Mouse (Mus musculus) gastrocnemius, postnatal 10 days (tissue): ENCODE measurements around the gene Atp11a. TPM values are rescaled to one million over a fixed set of nuclear protein-coding genes. Genes with fewer than 3 reads are reported as not detected.

Experiments used
- DNase-seq: peaks from one replicate; pipeline ENCODE4 v3.0.0; 2021; ENCODE audit warnings: mixed read lengths
- total RNA-seq, 2 experiments: library from RNA; stranded (reverse); gene quantifications; 2 replicates each; pipeline ENCODE4 v1.2.3; 2021

Atp11a gene
- total RNA-seq, 2 experiments from 2014 or later, result 22.9 to 28.4 TPM

DNA sequence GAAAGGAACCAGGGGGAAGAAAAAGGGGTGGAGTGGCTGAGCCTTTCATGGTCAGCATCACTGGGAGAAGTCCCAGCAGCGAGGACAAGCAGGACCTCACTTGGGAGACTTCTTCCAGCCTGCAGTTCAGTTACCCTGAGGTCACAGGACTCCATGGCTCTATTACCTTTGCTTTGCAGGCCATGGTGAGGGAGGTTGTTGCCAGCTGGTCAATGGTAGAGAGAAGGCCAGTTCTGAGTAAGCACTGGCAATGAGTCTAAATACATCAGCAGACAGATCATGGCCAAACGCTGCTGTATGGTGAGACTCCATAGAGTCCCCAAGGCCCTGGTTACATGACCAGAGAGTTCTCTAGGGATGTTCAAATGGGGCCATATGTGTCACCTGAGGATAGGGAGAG is 15.5 kb downstream of the Atp11a start:
- DNase-seq, result no peak

DNA sequence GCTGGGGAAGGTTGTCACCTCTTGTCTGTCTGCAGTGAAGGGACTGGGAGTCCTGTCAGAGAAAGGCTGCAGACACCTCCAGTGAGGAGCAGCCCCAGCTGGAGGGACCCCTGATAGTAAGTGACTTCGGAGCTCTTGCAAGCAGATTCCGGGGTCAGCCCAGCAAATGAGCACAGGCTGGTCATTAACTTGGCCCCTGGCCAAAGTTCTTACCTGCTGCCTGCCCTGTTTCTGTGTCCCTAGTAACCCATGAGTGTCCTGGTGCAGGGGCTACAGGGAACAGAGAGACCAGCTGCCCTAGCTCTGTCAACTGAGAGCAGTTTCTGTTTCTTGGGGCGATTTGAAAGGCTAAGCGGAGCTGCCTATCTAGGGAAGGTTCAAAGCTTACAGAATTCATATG is 17.1 kb downstream of the Atp11a start:
- DNase-seq, result no peak

DNA sequence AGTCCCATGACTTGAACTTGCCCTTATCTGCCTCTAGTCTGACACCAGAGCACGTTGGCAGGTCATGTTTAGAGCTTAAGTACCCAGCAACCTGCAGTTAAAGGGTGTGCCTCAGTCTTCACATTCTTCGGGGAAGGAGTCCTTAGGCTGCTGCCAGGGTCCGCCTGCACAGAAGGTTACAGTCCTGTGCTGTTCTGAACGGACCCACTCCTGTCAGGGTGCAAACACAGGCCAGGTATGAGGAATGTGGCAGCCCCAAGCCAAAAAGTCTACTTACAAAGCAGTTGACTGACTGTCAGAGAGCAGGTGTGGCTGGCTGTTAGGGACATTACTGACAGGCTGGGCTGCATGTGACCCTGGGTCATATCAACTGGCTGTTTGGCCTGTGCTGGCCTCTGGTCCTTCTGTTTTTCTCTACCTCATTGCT is 18.1 kb downstream of the Atp11a start:
- no peak for DNase-seq

DNA sequence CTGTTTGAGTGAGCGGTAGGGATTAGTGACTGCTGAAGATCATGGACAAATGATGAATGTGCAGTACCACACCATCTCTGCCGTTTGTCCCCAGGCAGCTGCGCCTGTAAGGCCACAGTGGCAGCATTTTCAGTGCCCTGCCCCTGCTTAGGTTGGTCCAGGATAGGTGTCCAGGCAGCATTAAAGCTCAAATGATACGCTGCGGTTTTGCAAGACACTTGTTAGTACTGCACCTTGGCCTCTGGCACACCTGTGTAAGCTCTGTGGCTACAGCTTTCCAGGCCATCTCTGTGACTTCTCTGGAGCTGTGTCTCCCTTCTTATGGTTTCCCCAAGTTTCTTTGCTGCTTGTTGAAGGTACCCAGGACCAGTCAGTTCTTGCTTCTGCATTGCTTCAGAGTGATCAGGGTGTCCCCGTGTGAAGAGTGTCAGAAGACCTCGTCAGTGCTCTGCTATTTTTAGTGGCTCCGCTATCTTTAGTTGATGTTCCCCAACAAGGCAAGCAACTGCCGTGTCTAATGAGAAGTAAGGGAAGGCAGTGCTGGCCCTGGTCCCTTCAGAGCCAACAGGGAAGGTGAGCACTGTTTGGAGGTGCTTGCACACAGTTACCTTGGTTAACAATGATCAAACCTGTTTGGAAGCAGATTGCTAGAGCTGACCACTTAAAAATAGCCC is 18.6 kb downstream of the Atp11a start:
- no peak for DNase-seq

DNA sequence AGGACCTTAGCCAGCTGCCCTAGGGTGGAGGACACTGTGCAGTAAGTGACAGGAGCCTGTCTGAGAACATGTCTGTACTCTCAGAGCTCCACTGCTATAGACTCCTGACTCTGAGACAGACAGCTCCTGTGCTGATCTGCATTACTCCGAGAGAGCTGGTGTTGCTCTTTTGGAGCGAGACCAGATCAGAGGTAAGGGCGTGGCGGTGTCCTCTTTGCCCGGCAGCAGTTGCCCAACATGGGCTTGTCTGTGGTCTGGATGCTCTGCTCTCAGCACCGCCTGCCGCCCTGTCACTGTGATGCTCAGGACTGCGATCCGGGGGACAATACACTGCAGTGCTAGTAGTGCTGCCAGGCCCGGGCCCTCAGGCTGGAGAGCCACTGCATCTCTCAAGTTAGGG is 19.4 kb downstream of the Atp11a start:
- DNase-seq, result no peak

DNA sequence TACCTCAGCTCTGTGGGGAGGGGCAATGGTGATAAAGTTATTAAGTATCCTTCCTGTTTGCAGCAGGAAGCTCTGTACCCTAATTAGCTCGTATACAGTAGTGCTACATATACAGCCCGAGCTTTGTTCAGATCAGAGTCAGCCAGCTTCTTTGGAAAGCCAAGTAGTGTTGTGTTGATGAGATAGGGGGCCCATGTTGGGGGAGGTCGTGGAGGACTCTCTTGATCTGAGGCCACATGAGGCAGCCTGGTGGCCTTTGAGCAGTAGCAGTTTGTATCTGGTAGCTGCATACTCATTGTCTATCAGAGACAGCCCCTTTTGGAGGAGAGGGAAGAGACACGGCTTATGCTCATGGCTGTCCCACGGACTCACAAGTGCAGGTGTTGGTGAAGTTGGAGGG is 20.4 kb downstream of the Atp11a start:
- DNase-seq, result no peak

DNA sequence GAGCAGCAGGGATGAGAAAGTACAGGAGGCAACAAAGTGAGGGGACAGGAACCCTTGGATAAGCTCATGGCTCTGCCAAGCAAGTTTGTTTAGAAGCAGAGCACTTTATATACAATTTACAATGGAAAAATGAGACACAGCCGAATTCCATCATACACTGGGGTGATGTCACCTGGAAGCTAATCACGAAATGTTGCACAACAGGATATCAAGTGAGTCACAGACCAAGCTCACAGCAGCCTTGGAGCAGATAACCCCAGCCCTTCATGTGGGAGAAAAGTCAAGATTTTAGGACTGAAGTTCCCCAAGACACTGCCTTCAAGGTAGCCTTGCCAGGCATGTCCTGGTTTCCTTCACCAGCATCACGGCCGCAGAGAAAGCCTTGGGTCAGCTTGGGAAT is 22.7 kb downstream of the Atp11a start:
- DNase-seq, result no peak

DNA sequence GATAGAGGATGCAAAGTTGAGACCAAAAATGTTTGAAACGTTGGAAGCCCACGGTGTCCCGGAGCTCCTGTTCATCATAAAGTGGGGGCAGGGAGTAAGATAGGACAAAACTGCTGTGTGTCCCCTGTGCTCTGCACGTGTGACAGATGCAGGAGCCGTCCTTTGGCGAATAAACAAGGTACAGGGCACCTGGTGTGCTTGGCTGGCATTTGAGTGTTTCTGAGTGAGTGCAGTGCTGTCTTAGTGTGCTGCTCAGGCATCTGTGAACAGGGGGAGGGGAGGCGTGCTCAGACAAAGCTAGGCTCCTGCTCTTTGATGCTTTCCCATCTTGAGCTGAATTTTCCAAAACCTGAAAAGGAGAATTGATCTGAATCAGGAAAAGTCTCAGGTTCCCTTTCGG is 28.7 kb downstream of the Atp11a start:
- no peak for DNase-seq

DNA sequence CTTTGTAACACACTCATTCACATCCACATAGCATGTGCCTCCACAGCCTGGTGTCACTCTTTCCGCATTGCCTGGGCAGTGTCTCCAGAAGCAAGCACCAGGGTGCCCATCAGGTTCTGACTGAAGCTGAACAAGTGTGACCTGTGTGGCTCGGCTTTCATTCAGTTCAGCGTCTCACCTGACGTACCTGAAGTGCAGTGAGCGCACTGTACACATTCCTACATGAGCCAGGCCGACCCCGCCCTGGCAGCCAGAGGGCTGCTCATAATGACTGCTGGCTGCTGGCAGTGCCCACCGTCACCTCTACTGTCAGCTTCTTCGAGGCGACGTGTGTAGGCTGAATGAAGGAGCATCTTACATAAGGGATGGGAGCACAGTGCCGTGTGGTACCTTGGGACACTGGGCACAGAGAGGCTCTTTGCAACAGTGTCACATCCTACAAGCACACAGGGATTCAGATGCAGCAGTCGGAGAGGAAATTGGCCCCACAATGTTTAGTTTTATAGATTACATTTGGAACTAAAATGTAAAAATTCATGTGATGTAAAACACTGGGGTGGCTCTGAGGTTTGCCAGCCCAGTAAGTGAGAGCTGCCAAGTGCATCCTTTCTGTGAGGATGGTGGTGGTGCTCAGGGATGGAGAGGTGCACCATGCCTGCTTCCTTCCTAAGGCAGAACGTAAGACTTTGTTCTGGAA is 29.6 kb downstream of the Atp11a start:
- DNase-seq, result no peak

DNA sequence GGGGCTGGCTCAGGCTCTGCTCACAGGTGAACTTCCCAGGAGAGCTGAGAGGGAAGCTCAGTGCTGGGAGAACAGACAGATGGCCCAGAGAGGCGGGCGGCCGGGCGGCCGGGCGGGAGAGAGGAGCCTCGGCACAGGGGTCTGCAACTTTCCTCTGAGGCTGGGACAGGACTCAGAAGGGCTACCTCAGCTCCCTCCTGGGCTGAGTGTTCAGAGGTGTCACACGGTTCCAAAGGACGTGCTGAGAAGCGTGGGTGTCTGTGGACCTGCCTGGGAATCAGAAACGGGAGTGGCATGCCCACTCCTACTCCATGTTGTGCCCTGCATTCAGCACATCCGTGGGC is 30.1 kb downstream of the Atp11a start:
- DNase-seq, result no peak

DNA sequence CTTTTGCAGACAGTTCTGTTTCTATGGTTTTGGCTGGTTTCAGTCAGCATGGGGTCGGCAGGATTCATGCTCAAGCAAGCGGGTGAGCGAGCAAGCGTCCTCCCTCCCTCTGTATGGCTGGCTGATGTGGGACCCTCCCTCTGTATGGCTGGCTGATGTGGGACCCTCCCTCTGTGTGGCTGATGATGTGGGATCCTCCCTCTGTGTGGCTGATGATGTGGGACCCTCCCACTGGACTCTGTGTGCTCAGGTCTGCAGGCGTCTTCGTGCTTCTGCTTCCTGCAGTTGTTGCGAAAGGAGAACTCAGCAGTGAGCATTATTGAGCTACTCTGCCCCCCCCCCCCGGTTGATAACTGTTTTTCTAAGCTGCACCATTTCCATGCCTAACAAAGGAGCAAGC is 30.6 kb downstream of the Atp11a start:
- DNase-seq, result no peak

DNA sequence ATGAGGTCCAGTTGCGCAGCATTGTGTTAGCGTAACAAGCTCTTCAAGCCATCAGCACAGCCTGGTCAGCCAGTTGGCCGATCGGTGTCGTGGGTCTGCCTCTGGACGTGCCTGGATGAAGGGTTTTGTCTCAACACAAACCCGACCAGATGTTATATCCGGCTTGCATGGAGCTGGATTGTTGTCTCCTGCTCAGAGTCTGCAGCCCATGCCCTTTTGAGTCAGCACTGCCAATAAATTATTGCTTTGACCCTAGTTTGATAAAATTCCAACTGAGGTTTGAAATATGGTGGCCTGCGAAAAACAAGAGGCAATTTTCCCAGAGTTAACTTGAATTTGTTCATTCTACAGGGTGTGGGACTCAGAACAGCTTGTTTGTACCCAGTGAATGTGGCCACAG is 31.9 kb downstream of the Atp11a start:
- DNase-seq, result no peak

DNA sequence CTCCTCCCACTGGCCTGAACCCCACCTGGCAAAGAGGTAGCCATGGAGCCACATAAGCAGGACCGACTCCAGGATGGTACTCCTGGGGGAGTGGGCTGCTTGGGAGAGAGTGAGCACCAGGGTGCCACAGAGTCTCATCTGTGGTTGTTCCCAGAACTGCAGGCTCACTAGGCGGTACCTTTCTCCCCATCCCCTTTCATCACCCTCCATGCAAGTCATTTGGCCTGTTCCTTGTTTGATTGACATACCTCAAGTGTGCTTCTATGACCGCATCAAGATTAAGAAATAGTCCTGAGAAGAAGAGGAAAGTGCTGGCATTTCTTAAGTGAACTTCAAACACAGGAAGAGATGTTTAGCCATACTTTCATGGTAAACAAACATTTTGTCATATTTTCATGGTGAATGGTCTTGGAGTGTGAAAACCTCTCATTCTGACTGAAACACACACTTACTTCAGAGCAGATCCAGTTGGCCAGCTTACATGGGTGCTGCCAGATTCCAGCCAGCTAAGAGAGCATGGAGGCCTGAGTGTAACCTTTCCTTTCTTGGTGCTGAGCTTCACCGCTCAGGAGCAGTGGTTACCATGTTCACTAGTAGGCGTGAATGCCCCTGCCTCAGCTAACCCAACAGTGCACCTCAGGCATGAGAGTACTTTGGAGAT is 38.3 kb downstream of the Atp11a start:
- no peak for DNase-seq

DNA sequence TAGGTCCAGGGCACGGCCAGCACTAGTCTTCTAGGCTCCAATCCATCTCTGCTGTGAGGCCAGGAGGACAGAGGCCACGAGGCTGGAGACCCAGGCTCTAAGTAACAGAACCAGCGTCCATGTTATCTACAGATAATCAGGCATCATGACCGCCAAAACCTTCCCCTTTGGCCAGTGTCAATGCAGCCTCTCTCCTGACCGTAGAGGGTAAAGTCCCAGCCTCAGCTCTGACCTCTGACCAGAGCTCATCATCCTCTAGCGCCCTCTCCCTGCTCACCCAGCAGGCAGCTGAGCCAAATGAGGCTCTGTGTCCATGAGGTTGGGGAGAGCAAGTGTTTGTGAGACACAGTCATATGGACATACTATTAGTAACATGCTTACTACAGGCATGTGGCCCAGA is 42.3 kb downstream of the Atp11a start:
- DNase-seq, result no peak

DNA sequence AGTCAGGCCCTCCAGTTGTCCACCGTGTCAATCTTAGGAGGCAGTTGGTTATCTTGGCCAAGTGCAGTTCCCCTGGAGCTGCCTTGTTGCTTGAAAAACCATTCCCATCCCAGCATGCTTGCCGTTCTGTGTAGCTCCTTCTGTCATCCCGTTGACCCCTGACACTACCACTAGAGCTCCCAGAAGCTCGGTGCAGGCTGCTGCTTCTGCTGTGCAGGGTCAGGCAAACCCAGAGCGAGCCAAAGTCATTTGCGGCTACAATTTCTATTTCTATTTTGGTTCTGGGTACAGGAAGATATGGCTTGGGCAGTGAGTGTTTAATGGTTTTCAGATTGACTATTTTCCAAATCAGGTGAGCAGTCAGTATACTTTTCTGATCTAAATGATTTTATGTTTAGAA is 43.0 kb downstream of the Atp11a start:
- no peak for DNase-seq

DNA sequence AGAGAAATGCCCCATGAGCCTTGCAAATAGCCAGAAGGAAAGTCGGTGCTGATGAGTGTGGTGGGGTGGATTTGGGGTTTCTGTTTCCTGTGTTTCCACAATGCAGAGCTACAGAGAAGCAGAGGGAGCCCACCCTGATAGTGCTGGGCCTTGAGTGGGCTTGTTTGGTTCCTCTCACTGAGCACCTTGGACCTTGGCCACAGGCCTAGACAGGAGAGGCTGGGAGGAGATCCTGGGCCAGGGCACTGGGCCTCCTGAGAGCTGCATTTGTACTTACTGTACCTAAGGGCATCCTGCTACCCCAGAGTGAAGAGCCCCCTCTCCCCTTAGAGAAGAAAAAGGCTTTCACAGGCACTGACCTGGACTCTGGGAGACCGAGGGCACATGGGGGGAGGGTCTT is 43.4 kb downstream of the Atp11a start:
- DNase-seq, result no peak

DNA sequence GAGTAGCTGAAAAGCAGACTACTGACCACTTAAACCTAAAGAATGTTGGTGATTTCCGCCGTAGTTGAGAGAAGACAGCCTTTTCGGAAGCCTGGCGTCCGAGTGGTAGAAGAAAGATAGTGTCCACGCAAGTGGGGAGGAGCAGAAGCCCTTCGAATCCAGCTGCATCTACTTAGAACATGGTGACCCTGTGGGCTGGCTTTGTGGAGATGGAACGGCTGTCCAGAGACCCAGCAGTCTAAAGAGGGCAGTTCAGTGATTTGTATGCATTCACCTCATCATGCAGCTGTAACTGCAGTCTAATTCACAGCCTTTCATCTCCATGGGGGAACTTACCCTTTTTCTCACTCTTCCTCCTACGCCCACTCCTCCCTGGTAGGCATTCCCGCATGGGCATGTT is 44.8 kb downstream of the Atp11a start:
- no peak for DNase-seq

DNA sequence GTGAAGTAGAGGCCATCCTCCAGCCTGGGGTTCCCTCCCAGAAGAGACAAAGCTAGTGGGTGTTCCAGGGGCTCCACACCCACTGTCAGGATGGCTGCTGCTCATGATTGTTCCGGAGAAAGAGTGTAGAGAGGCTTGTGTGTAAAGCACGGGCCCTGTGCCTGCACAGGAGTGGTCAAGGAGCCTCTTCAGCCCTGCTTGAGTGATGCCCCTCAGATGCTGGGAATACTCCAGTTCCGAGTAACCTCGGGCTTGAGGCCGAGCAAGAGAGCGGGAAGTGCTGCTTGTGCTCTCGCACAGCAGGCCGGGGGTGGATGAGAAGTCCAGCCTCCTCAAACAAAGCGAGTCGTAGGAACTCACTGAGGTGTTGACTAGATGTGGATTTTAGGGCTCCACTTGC is 46.3 kb downstream of the Atp11a start:
- no peak for DNase-seq

DNA sequence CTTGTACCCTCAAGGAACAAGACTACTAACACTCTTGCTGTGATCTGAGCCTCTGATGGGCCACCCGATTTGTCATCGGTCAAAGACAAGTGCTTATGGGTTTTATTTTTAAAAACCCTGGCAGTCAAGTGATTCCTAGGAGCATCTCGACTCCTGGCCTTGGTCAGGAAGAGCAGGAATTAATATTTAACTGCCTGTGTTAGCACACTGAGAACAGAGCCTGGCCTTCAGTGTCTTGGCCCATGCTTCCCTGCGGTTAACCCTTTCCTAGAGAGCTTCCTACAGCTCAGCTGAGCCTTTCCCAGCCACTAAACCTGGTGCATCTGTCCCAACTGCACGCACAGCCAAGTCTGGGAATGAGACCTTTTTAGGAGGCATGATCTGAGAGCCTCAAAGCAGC is 48.1 kb downstream of the Atp11a start:
- DNase-seq, result no peak

DNA sequence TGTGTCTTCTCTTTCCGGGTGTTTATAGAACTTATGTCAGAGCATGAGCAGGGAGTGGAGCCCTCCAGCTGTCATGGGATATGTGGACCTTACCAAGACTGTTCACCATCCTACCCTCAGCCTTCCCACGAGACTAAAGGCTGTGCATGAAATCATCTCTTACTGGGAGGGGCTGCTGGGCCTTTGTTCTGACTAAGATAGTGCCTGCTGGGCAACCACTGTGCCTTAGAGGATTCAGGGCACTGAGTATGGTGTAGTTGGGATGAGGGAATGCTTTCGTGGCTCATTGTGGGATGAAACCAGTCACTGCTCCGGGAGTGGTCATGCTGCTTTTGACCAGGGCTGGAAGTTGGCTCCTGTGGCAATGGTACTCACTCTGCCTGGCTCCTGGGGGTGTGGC is 48.8 kb downstream of the Atp11a start:
- no peak for DNase-seq

DNA sequence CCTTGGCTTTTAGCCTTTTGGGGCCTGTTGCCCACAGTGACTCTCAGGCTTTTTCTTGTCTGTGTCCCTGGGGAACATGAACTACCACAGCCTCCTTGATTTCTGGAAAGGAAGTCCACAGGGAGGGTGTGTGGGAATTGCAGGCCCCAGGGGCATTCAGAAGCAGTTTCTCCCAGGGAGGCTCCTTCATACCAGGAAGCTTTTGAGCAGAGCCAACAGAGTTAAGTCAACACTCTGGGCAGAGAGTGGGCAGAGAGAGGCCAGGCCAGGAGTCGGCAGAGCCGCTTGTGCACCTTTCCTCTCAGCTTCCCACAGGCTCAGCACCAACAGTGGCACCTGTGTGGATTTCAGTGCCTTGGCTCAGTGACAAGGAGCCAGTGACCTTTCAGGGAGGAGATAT is 51.2 kb downstream of the Atp11a start:
- DNase-seq, result no peak

DNA sequence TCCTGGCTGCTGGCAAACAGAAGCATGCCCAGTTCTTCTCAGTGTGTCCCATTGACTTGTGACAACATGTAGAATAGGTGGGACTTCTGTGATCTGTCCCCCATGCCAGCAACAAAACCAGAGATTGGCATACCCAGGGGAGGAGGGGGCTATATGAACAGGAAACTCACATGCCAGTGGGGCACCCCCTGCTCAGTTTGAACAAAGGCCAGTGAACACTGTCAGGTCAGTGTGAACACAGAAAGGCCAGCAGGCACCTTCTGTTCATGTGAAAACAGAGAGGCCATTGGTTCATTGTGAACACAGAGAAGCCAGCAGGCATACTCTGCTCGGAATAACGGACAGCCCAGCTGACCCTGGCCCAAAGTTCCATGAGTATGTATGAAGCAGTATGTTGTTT is 52.7 kb downstream of the Atp11a start:
- no peak for DNase-seq

DNA sequence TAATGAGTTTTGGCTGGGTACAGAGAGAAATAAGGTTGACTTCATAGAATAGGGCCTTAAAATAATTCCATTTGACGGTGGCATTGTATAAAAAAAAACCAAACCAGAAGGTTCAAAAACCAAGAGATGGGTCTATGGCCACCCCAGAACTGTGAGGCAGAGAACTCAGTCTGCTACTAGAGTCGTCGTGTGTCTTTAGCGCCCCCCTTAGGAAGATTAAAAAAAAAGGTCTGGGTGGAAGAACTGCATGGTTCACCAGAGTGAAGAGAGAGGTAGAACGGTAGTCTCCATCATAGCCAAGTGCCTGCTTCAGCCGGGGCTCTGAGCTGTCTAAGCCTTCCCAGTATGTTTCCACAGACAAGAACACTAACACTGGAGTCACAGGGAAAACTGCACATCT is 54.4 kb downstream of the Atp11a start:
- no peak for DNase-seq

DNA sequence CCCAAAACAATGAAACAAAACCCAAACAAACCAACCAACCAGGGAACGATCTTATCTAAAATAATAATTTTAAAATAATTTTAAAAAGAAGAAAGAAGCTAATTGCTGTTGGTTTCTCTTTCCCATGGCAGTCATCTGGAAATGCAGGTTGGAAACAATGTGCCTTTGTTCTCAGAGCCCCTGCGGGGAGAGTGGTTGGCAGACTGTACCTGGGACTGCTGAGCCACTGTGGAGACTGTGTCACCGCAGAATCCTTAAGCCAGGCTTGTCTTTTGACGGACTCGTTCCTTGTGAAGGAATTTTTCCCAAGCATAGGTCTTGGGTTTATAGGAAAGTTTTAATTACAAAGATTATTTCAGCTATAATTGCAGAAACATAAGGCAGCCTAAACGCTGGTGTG is 59.6 kb downstream of the Atp11a start:
- no peak for DNase-seq
